Mouse (Mus musculus) skeletal muscle tissue, adult 2 months (tissue): ENCODE results near the gene Arntl.
A peak's percentile ranks its signal among the peaks of the same experiment; 100 is the strongest.
"Not testable (repeated sequence)": the region's sequence is repeated elsewhere in the genome, so short reads cannot be mapped to it uniquely, and the experiment has no call there.

Experiments
- DNase-seq: peaks from one replicate; pipeline ENCODE4 v3.0.0-alpha.2; 2012; ENCODE audit warnings: low read depth, low spot score

The Arntl gene

GRCm38 (mm10) chr7:113249134-113249825 lies 42.0 kb downstream of the Arntl start:
- DNase-seq, result no peak

- peak; percentile 52 for DNase-seq
Measured at GRCm38 (mm10) chr7:113250433-113250991, 43.2 kb downstream of the Arntl start.

- no peak for DNase-seq
Measured at GRCm38 (mm10) chr7:113251001-113251400, 43.7 kb downstream of the Arntl start.

GRCm38 (mm10) chr7:113251554-113251953 lies 44.3 kb downstream of the Arntl start:
- no peak for DNase-seq

- DNase-seq, result no peak
Measured at GRCm38 (mm10) chr7:113253777-113254405, 46.6 kb downstream of the Arntl start.

GRCm38 (mm10) chr7:113256046-113256445 lies 48.8 kb downstream of the Arntl start:
- DNase-seq, result no peak

GRCm38 (mm10) chr7:113258430-113258829 lies 51.2 kb downstream of the Arntl start:
- no peak for DNase-seq

GRCm38 (mm10) chr7:113260321-113261167 lies 53.3 kb downstream of the Arntl start:
- DNase-seq, result peak; percentile 56

GRCm38 (mm10) chr7:113261690-113262089 lies 54.4 kb downstream of the Arntl start:
- DNase-seq, result no peak

GRCm38 (mm10) chr7:113262510-113263467 lies 55.5 kb downstream of the Arntl start:
- DNase-seq, result not testable (repeated sequence)

- DNase-seq, result no peak
Measured at GRCm38 (mm10) chr7:113263990-113264389, 56.7 kb downstream of the Arntl start.

- peak; percentile 27 for DNase-seq
Measured at GRCm38 (mm10) chr7:113268287-113268686, 61.0 kb downstream of the Arntl start.

- no peak for DNase-seq
Measured at GRCm38 (mm10) chr7:113269081-113269480, 61.8 kb downstream of the Arntl start.

- no peak for DNase-seq
Measured at GRCm38 (mm10) chr7:113269921-113270320, 62.7 kb downstream of the Arntl start.

GRCm38 (mm10) chr7:113270551-113270950 lies 63.3 kb downstream of the Arntl start:
- DNase-seq, result peak; percentile 32

- DNase-seq, result no peak
Measured at GRCm38 (mm10) chr7:113270991-113271390, 63.7 kb downstream of the Arntl start.

- no peak for DNase-seq
Measured at GRCm38 (mm10) chr7:113272338-113272997, 65.2 kb downstream of the Arntl start.

GRCm38 (mm10) chr7:113277245-113277644 lies 70.0 kb downstream of the Arntl start:
- no peak for DNase-seq

- no peak for DNase-seq
Measured at GRCm38 (mm10) chr7:113278493-113278892, 71.2 kb downstream of the Arntl start.

- DNase-seq, result no peak
Measured at GRCm38 (mm10) chr7:113279246-113279645, 72.0 kb downstream of the Arntl start.
